Mouse (Mus musculus) hindbrain, embryonic 12.5 days (tissue): ENCODE measurements around the gene Grik3. TPM values are rescaled to one million over a fixed set of nuclear protein-coding genes. Genes with fewer than 3 reads are reported as not detected.

Experiments
- ATAC-seq: fragments of 200-750 bp; cut with Nextera tagmentation; 2 replicates; pipeline ENCODE4 v1.8.0; 2017; ENCODE audit warnings: moderate TSS enrichment; ENCODE audit not compliant: low FRiP score
- H3K27ac ChIP-seq: fragments of 300-500 bp; sonication (generic); 2 replicates; pipeline ENCODE4 v1.5.1; 2016; ENCODE audit warnings: mild to moderate bottlenecking
- H3K27me3 ChIP-seq: fragments of 300-500 bp; sonication (generic); 2 replicates; pipeline ENCODE4 v1.6.1; 2016; ENCODE audit warnings: mild to moderate bottlenecking
- H3K36me3 ChIP-seq: fragments of 300-500 bp; sonication (generic); 2 replicates; pipeline ENCODE4 v1.6.1; 2016; ENCODE audit warnings: mild to moderate bottlenecking
- H3K4me1 ChIP-seq: fragments of 300-500 bp; sonication (generic); 2 replicates; pipeline ENCODE4 v1.6.1; 2016
- H3K4me2 ChIP-seq: fragments of 300-500 bp; sonication (generic); replicated peaks from 2 replicates; pipeline ENCODE4 v1.6.1; 2016; ENCODE audit warnings: mild to moderate bottlenecking
- H3K4me3 ChIP-seq: fragments of 300-500 bp; sonication (generic); 2 replicates; pipeline ENCODE4 v1.5.1; 2016; ENCODE audit warnings: mild to moderate bottlenecking
- H3K9ac ChIP-seq: fragments of 300-500 bp; sonication (generic); 2 replicates; pipeline ENCODE4 v1.6.1; 2016; ENCODE audit warnings: mild to moderate bottlenecking, moderate library complexity
- H3K9me3 ChIP-seq: fragments of 300-500 bp; sonication (generic); replicated peaks from 2 replicates; pipeline ENCODE4 v1.6.1; 2016; ENCODE audit warnings: mild to moderate bottlenecking
- WGBS: fragments of 180-500 bp; shearing (Covaris S2); methylation state at CpG from one replicate; pipeline ENCODE4 v1.1.7; 2016; 5-methylcytosine and 5-hydroxymethylcytosine counted together
- polyA plus RNA-seq: library from polyadenylated mRNA; unstranded; fragments of >200 nt; fragmentation: Nextera tagmentation; extraction: Ambion mirVana; gene quantifications from 2 replicates; pipeline ENCODE4 v1.2.1, GENCODE M21; 2016

The Grik3 gene
- polyA plus RNA-seq, 1 experiment from 2014 or later: 3.8 TPM

- H3K4me2 ChIP-seq: no peak overlapping the region
- ATAC-seq: no peak
- H3K4me1 ChIP-seq: peaks cover 42% of the 10 kb centered on the region
- peaks cover 5% of the 10 kb centered on the region; the same call in 1 of the 2 replicates for H3K27me3 ChIP-seq
- no peaks in the 10 kb centered on the region for H3K36me3 ChIP-seq
- no peak overlapping the region for H3K4me3 ChIP-seq
- 58% methylated on average over 5 of the region's 5 CpGs for WGBS
- no peak overlapping the region for H3K9ac ChIP-seq
- no peaks in the 10 kb centered on the region for H3K9me3 ChIP-seq
- no peak overlapping the region; the same call in 1 of the 2 replicates for H3K27ac ChIP-seq
These were observed 69.1 kb downstream of the Grik3 start for GRCm38 (mm10) chr4:125559564-125559963.

GRCm38 (mm10) chr4:125560806-125561205 is 70.3 kb downstream of the Grik3 start:
- WGBS: 16% methylated on average over 2 of the region's 2 CpGs
- ATAC-seq: no peak
- no peak overlapping the region for H3K9ac ChIP-seq
- H3K36me3 ChIP-seq: no peaks in the 10 kb centered on the region
- peaks cover 48% of the 10 kb centered on the region for H3K4me1 ChIP-seq
- H3K9me3 ChIP-seq: no peaks in the 10 kb centered on the region
- no peak overlapping the region for H3K27ac ChIP-seq
- no peak overlapping the region for H3K4me2 ChIP-seq
- H3K4me3 ChIP-seq: no peak overlapping the region
- no peaks in the 10 kb centered on the region; the same call in 1 of the 2 replicates for H3K27me3 ChIP-seq

GRCm38 (mm10) chr4:125563579-125563978 is 73.1 kb downstream of the Grik3 start:
- Histone ChIP-seq H3K27ac (no peak overlapping the region), H3K4me1 (peaks cover 61% of the 10 kb centered on the region), H3K27me3 (no peaks in the 10 kb centered on the region; the same call in 1 of the 2 replicates), H3K9me3 (no peaks in the 10 kb centered on the region), H3K36me3 (no peaks in the 10 kb centered on the region), H3K9ac (no peak overlapping the region), H3K4me3 (no peak overlapping the region), H3K4me2 (no peak overlapping the region)
- WGBS: 83% methylated on average over 10 of the region's 10 CpGs
- no peak for ATAC-seq

DNA sequence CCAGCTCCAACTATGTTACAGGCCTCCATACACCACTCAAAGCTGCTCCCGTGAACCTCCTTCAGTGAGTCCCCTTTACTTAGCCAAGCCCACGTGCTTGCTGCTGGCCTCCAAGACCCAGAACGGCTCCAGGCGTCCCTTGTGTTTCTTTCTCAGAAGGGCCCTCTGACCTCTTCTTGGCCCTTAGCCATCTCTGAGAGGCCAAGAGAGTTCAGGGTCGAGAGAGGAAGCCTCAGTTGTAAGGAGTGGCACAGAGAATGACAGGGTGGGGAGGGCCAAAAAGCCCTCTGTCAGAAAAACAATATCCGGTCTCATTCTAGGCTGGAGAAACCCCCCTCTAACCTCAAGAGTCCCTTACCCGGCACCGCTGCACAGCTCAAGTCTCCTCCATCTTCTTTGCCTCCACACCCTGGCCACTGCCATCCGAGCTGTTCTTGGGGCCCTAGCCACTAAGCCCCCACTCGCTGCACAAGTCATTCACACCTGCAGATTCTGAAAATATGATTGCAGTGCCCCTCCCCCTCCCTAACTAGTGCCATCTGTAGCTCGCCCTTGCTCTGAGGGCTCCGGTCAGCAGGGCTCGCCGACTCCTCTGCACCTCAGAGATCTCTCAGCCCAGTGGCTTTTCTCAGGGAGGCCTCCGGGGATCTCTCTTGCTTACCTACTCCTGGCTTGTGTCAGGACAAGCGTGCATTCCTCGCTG is 73.7 kb downstream of the Grik3 start:
- Histone ChIP-seq H3K27ac (no peak overlapping the region), H3K27me3 (no peaks in the 10 kb centered on the region; the same call in 1 of the 2 replicates), H3K9ac (no peak overlapping the region), H3K4me1 (peaks cover 61% of the 10 kb centered on the region), H3K4me3 (no peak overlapping the region), H3K4me2 (no peak overlapping the region), H3K36me3 (no peaks in the 10 kb centered on the region), H3K9me3 (no peaks in the 10 kb centered on the region)
- 46% methylated on average over 17 of the region's 17 CpGs for WGBS
- ATAC-seq: no peak

DNA sequence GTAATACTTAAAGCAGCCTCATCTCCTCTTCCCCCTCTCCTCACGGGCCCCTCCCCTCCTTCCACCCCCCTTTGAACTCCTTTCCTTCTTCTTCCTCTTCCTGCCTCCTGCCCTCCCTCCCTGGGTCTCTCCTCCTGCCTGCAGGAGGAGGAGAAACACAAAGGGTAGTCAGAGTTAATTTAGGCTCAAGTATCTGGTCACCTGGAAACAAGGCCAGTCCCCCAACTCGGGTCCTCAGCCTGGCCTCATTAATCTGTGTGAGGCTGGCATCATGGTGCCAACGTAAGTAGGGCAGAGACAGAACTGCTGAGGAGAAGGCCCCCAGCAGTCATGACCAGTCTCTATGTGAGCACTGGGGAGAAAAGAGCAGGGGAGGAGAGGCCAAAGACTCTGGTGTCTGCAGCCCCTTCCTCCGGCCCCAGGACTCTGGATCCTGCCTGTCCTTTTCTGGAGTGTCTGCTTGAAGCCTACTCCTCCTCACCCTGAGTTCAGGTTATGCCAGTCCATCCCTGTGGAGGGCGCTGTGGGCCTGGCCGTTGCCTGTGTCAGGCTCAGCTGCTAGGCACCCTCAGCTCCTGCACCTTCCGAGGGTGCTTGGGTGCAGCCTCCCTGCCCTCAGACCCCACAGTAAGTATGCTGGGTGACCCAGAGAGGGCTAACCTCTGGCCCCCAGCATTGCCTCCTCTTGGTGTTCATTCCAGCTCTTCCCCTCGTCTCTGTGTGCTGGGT is 75.4 kb downstream of the Grik3 start:
- H3K36me3 ChIP-seq: no peaks in the 10 kb centered on the region
- no peak overlapping the region for H3K4me3 ChIP-seq
- H3K9ac ChIP-seq: no peak overlapping the region
- no peak overlapping the region for H3K4me2 ChIP-seq
- peak overlapping the region; percentile 30; the same call in 1 of the 2 replicates for H3K27ac ChIP-seq
- H3K4me1 ChIP-seq: peaks cover 53% of the 10 kb centered on the region
- H3K9me3 ChIP-seq: no peaks in the 10 kb centered on the region
- ATAC-seq: no peak
- peaks cover 2% of the 10 kb centered on the region; the same call in 1 of the 2 replicates for H3K27me3 ChIP-seq
- 46% methylated on average over 8 of the region's 8 CpGs for WGBS

DNA sequence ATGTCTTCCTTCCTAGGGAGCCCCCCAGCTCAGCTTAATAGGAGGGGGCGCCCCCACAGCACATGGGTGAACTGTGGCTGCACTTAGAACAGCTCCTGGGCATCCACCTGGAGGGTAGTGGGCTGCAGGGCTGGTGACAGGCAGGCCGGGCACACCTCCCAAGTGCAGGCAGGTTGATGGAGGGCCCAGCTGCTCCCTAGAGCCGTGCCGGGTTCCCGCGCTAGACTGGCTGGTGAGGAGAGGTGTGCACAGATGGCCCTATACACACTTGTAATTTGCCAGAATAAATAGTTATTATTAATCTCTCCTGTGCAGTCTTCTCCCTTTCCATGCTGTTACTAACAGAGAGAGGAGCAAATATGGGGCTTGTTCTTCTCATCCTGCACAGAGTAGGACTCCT is 77.7 kb downstream of the Grik3 start:
- Histone ChIP-seq H3K4me1 (peaks cover 61% of the 10 kb centered on the region), H3K4me3 (no peak overlapping the region), H3K36me3 (no peaks in the 10 kb centered on the region), H3K9me3 (no peaks in the 10 kb centered on the region), H3K27ac (no peak overlapping the region), H3K4me2 (no peak overlapping the region), H3K27me3 (peaks cover 11% of the 10 kb centered on the region), H3K9ac (no peak overlapping the region)
- ATAC-seq: no peak
- 82% methylated on average over 6 of the region's 6 CpGs for WGBS

DNA sequence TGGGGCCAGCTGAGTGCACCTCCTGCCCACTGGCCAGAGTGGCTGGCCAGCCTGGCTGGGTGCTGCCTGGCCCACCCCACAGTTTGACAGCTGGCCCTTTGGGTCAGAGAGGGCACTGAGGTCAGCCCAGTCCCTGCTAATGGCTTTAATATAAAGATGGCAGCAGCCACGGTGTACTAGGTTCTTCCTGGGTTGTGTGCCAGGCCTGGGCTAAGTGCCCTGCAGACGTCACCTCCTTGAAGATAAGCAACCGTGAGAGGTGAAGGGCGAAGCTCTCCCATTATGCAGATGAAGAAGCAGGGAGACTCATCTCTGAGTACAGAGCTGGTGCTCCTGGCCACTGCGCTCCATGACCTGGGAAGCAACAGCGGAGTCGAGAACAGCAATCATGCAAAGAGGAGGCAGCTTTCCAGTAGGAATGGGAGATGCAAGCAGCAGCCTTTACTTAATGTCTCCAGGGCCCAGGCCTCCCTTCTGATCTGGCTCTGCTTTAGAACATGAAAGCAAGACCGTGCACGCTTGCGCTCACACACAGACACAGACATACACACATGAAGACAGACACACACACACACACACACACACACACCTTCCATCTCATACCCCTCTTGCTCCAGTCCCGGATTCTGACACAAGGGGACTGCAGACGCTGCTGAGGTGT is 81.3 kb downstream of the Grik3 start:
- Histone ChIP-seq H3K9ac (no peak overlapping the region), H3K4me3 (no peak overlapping the region), H3K4me1 (peaks cover 42% of the 10 kb centered on the region), H3K27me3 (peaks cover 17% of the 10 kb centered on the region), H3K36me3 (no peaks in the 10 kb centered on the region), H3K4me2 (no peak overlapping the region), H3K27ac (no peak overlapping the region), H3K9me3 (no peaks in the 10 kb centered on the region)
- 37% methylated on average over 12 of the region's 12 CpGs for WGBS
- 0 out of 2 replicates have a peak, but pooled peaks have one; percentile 2 for ATAC-seq

- 5% methylated on average over 5 of the region's 5 CpGs for WGBS
- Histone ChIP-seq H3K9me3 (no peaks in the 10 kb centered on the region), H3K36me3 (no peaks in the 10 kb centered on the region), H3K4me2 (no peak overlapping the region), H3K4me3 (no peak overlapping the region), H3K4me1 (peaks cover 42% of the 10 kb centered on the region), H3K27me3 (peaks cover 17% of the 10 kb centered on the region), H3K27ac (no peak overlapping the region), H3K9ac (no peak overlapping the region)
- ATAC-seq: no peak
These were observed 81.8 kb downstream of the Grik3 start for GRCm38 (mm10) chr4:125572312-125572663.

GRCm38 (mm10) chr4:125573000-125573399 is 82.5 kb downstream of the Grik3 start:
- peaks cover 17% of the 10 kb centered on the region for H3K27me3 ChIP-seq
- WGBS: 41% methylated on average over 5 of the region's 5 CpGs
- H3K36me3 ChIP-seq: no peaks in the 10 kb centered on the region
- ATAC-seq: no peak
- H3K4me2 ChIP-seq: no peak overlapping the region
- H3K9me3 ChIP-seq: no peaks in the 10 kb centered on the region
- H3K9ac ChIP-seq: no peak overlapping the region
- H3K27ac ChIP-seq: no peak overlapping the region
- H3K4me3 ChIP-seq: no peak overlapping the region
- H3K4me1 ChIP-seq: peaks cover 40% of the 10 kb centered on the region

- WGBS: 32% methylated on average over 11 of the region's 11 CpGs
- H3K9me3 ChIP-seq: no peaks in the 10 kb centered on the region
- ATAC-seq: no peak
- H3K36me3 ChIP-seq: no peaks in the 10 kb centered on the region
- H3K9ac ChIP-seq: no peak overlapping the region
- H3K4me3 ChIP-seq: no peak overlapping the region
- no peak overlapping the region for H3K4me2 ChIP-seq
- H3K27me3 ChIP-seq: peaks cover 22% of the 10 kb centered on the region
- peaks cover 36% of the 10 kb centered on the region for H3K4me1 ChIP-seq
- H3K27ac ChIP-seq: no peak overlapping the region
These were observed 83.6 kb downstream of the Grik3 start for GRCm38 (mm10) chr4:125573951-125574675.

GRCm38 (mm10) chr4:125580336-125580735 is 89.8 kb downstream of the Grik3 start:
- 41% methylated on average over 5 of the region's 5 CpGs for WGBS
- no peaks in the 10 kb centered on the region; the same call in 1 of the 2 replicates for H3K4me1 ChIP-seq

GRCm38 (mm10) chr4:125583272-125583671 is 92.8 kb downstream of the Grik3 start:
- no peak for ATAC-seq
- 87% methylated on average over 9 of the region's 9 CpGs for WGBS

More at GRCm38 (mm10) chr4:125580336-125580735, 89.8 kb downstream of the Grik3 start:
- no peaks in the 10 kb centered on the region for H3K36me3 ChIP-seq
- H3K9me3 ChIP-seq: no peaks in the 10 kb centered on the region
- H3K27me3 ChIP-seq: peaks cover 5% of the 10 kb centered on the region; the same call in 1 of the 2 replicates
- no peak overlapping the region for H3K4me2 ChIP-seq
- H3K4me3 ChIP-seq: no peak overlapping the region
- H3K27ac ChIP-seq: no peak overlapping the region
- no peak overlapping the region for H3K9ac ChIP-seq
- ATAC-seq: no peak

More at GRCm38 (mm10) chr4:125583272-125583671, 92.8 kb downstream of the Grik3 start:
- Histone ChIP-seq H3K27me3 (peaks cover 20% of the 10 kb centered on the region), H3K4me1 (peaks cover 12% of the 10 kb centered on the region), H3K36me3 (no peaks in the 10 kb centered on the region), H3K9me3 (no peaks in the 10 kb centered on the region), H3K4me3 (no peak overlapping the region), H3K27ac (no peak overlapping the region), H3K9ac (no peak overlapping the region), H3K4me2 (no peak overlapping the region)
